Mouse (Mus musculus) bone marrow macrophage, adult 2 months (primary cell): ENCODE measurements around the gene Adrb1.

Experiments
- CTCF ChIP-seq: IDR thresholded peaks from 2 replicates; pipeline ENCODE4 v1.5.1; 2012; ENCODE audit warnings: low read depth, mild to moderate bottlenecking, low read length, moderate library complexity
- POLR2A ChIP-seq: IDR thresholded peaks from 2 replicates; pipeline ENCODE4 v1.6.1; 2012; ENCODE audit warnings: mild to moderate bottlenecking, low read depth, low read length, borderline replicate concordance

DNA sequence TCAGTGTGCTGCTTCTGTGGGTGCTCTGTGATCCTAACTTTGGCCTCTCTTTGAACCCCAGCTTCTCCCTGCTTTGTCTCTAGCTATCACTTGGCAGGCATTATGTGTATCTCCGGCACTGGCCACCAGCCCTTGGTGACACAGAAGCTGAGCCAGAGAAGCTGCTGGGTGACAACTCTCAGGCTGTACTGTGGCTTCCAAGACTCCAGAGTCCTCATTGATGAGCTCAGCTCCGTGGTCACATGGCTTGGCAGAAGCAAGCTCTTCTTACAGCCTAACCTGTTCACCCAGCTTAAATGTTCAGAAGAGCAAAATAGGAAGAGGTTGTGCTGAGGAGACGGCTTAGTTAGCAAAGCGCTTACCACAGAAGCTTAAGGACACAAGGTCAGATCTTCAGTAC, 45.5 kb upstream of the Adrb1 start:
- TF ChIP-seq POLR2A (no peak), CTCF (no peak)
